Comparison of ENCODE assay signal across 20 mouse cellular contexts in the genomic region with DNA sequence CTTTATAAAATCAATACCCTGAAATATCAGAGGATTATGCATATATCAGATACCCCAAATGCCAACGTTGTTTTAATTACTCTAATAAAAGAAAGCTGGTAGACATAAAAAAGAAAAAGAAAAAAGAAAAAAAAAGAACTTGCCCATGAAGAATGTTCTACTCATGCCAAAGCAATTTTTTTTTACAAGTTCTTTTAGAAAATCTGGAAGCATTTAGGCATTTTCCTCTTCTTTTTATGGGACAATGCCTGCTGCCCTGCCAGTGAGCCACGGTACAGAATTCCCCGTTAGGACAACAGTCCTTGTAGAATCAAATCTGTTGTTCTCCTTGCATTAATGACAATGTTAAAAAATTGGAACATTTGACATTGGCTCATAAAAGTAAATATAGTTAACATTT.
DNase-seq lines count a peak whose midpoint lies in the region; ATAC-seq lines count a peak whose summit lies in the region.
"Had no signal": no experiment of that assay in that cellular context is flagged by ENCODE, and none has a peak within 500 bp of the region (broad histone marks: within the 10 kb centered on the region; RNA-seq: fewer than 3 reads in every experiment).

No protein-coding gene starts in this region.

- no peak for ATAC-seq in embryonic facial prominence, embryonic 11.5 days (replicated peaks; ENCODE audit: insufficient number of reproducible peaks, low FRiP score, low TSS enrichment, low read depth)
- no peak for ATAC-seq in embryonic facial prominence, embryonic 13.5 days (ENCODE audit: insufficient number of reproducible peaks, insufficient read depth, low FRiP score, low TSS enrichment, low read depth)
- no peak for ATAC-seq in liver, embryonic 11.5 days (replicated peaks; ENCODE audit: low FRiP score)
- ATAC-seq: forebrain, embryonic 16.5 days; intestine, embryonic 16.5 days had no signal

- no peak overlapping the region for H3K9ac ChIP-seq in embryonic facial prominence, embryonic 11.5 days (replicated peaks; ENCODE audit: low read length)
- no peak overlapping the region for H3K9ac ChIP-seq in embryonic facial prominence, embryonic 13.5 days
- no peak overlapping the region for H3K9ac ChIP-seq in liver, embryonic 11.5 days (ENCODE audit: low read depth, low read length)
- H3K9ac ChIP-seq: embryonic facial prominence, embryonic 12.5 days; heart, embryonic 13.5 days; hindbrain, embryonic 15.5 days had no signal

- no peaks in the 10 kb centered on the region for H3K9me3 ChIP-seq in embryonic facial prominence, embryonic 11.5 days (replicated peaks; ENCODE audit: control insufficient read depth, low read length)
- H3K9me3 ChIP-seq in embryonic facial prominence, embryonic 10.5 days: no peaks in the 10 kb centered on the region
- no peaks in the 10 kb centered on the region for H3K9me3 ChIP-seq in embryonic facial prominence, embryonic 13.5 days
- H3K9me3 ChIP-seq in liver, embryonic 11.5 days (ENCODE audit: control insufficient read depth, low read length): no peaks in the 10 kb centered on the region
- H3K9me3 ChIP-seq: embryonic facial prominence, embryonic 12.5 days; heart, embryonic 13.5 days; hindbrain, embryonic 15.5 days had no signal

- peak; percentile 44 for DNase-seq in embryonic facial prominence, embryonic 11.5 days (ENCODE audit: low spot score)
- no peak for DNase-seq in embryonic facial prominence, embryonic 10.5 days (ENCODE audit: low spot score)
- DNase-seq in forelimb bud, embryonic 11.5 days (ENCODE audit: low read depth, low spot score): peak; percentile 17
- DNase-seq in thymus, postnatal 25 days: no peak
- DNase-seq in liver, embryonic 11.5 days (ENCODE audit: low spot score): no peak
- no peak for DNase-seq in gastrocnemius, postnatal 4 days (ENCODE audit: low spot score in 2 of 2)
- DNase-seq: adrenal gland, adult 8-10 months; adrenal gland, postnatal 36 days; cerebellum, adult 2 months; cerebellum, postnatal 10 days; gastrocnemius, adult 2 months; gastrocnemius, postnatal 25 days; heart, adult 11 months; heart, postnatal 36 days had no signal

- no peak overlapping the region for H3K4me2 ChIP-seq in embryonic facial prominence, embryonic 11.5 days (ENCODE audit: low read depth, low read length)
- no peak overlapping the region for H3K4me2 ChIP-seq in embryonic facial prominence, embryonic 13.5 days
- H3K4me2 ChIP-seq in liver, embryonic 11.5 days: no peak overlapping the region
- H3K4me2 ChIP-seq: embryonic facial prominence, embryonic 12.5 days; heart, embryonic 13.5 days; hindbrain, embryonic 15.5 days had no signal

- H3K4me3 ChIP-seq in embryonic facial prominence, embryonic 11.5 days (ENCODE audit: low read depth, low read length): no peak overlapping the region
- H3K4me3 ChIP-seq in embryonic facial prominence, embryonic 10.5 days: no peak overlapping the region
- H3K4me3 ChIP-seq in embryonic facial prominence, embryonic 13.5 days: no peak overlapping the region
- H3K4me3 ChIP-seq in liver, embryonic 11.5 days (ENCODE audit: low read depth, low read length): no peak overlapping the region
- H3K4me3 ChIP-seq: embryonic facial prominence, embryonic 12.5 days; gastrocnemius, adult 2 months; heart, embryonic 13.5 days; hindbrain, embryonic 15.5 days had no signal

- no peaks in the 10 kb centered on the region for H3K4me1 ChIP-seq in embryonic facial prominence, embryonic 11.5 days (ENCODE audit: control insufficient read depth, insufficient read depth, low read length)
- no peaks in the 10 kb centered on the region for H3K4me1 ChIP-seq in embryonic facial prominence, embryonic 10.5 days
- H3K4me1 ChIP-seq in embryonic facial prominence, embryonic 13.5 days: peaks cover 13% of the 10 kb centered on the region
- H3K4me1 ChIP-seq in liver, embryonic 11.5 days (replicated peaks; ENCODE audit: control insufficient read depth, insufficient read depth, low read length): no peaks in the 10 kb centered on the region
- H3K4me1 ChIP-seq: hindbrain, embryonic 15.5 days had no signal

- H3K27me3 ChIP-seq in embryonic facial prominence, embryonic 11.5 days (ENCODE audit: control insufficient read depth, insufficient read depth, low read length): no peaks in the 10 kb centered on the region
- H3K27me3 ChIP-seq in embryonic facial prominence, embryonic 10.5 days (replicated peaks; ENCODE audit: low read depth, poor library complexity, severe bottlenecking): no peaks in the 10 kb centered on the region
- no peaks in the 10 kb centered on the region for H3K27me3 ChIP-seq in embryonic facial prominence, embryonic 13.5 days
- H3K27me3 ChIP-seq in liver, embryonic 11.5 days (replicated peaks; ENCODE audit: control insufficient read depth, insufficient read depth, low read length): no peaks in the 10 kb centered on the region
- H3K27me3 ChIP-seq: embryonic facial prominence, embryonic 12.5 days; heart, embryonic 13.5 days; hindbrain, embryonic 15.5 days had no signal

- H3K36me3 ChIP-seq in embryonic facial prominence, embryonic 11.5 days (replicated peaks; ENCODE audit: control insufficient read depth, insufficient read depth, low read depth, low read length): no peaks in the 10 kb centered on the region
- H3K36me3 ChIP-seq in embryonic facial prominence, embryonic 10.5 days (replicated peaks): no peaks in the 10 kb centered on the region
- H3K36me3 ChIP-seq in embryonic facial prominence, embryonic 13.5 days: no peaks in the 10 kb centered on the region
- H3K36me3 ChIP-seq in liver, embryonic 11.5 days (ENCODE audit: control insufficient read depth, insufficient read depth, low read length): no peaks in the 10 kb centered on the region
- H3K36me3 ChIP-seq: embryonic facial prominence, embryonic 12.5 days; hindbrain, embryonic 15.5 days had no signal

- WGBS in embryonic facial prominence, embryonic 11.5 days: 57% methylated on average over 3 of the region's 3 CpGs
- 64% methylated on average over 3 of the region's 3 CpGs for WGBS in embryonic facial prominence, embryonic 10.5 days
- WGBS in embryonic facial prominence, embryonic 13.5 days: 27% methylated on average over 3 of the region's 3 CpGs
- 79% methylated on average over 3 of the region's 3 CpGs for WGBS in liver, embryonic 11.5 days

- H3K27ac ChIP-seq in embryonic facial prominence, embryonic 11.5 days (replicated peaks; ENCODE audit: low read depth, low read length): no peak overlapping the region
- H3K27ac ChIP-seq in embryonic facial prominence, embryonic 10.5 days (replicated peaks): no peak overlapping the region
- peak overlapping the region; percentile 39; the same call in 1 of the 2 replicates for H3K27ac ChIP-seq in embryonic facial prominence, embryonic 13.5 days
- H3K27ac ChIP-seq in liver, embryonic 11.5 days (ENCODE audit: low read depth, low read length): no peak overlapping the region
- H3K27ac ChIP-seq: embryonic facial prominence, embryonic 12.5 days; gastrocnemius, adult 2 months; heart, embryonic 13.5 days; hindbrain, embryonic 15.5 days had no signal

Comparison
In these comparisons a context has a peak if more than half of its experiments do, and no peak if none do; other contexts are left out.
1. DNase-seq: peak in embryonic facial prominence, embryonic 11.5 days (single experiment) and forelimb bud, embryonic 11.5 days (single experiment); none in embryonic facial prominence, embryonic 10.5 days (single experiment), thymus, postnatal 25 days (single experiment), liver, embryonic 11.5 days (single experiment) and gastrocnemius, postnatal 4 days (0 of 2).